Mouse (Mus musculus) lung, embryonic 16.5 days (tissue): Measurements from ENCODE around the gene Fam107b. TPM values are rescaled to one million over a fixed set of nuclear protein-coding genes. Genes with fewer than 3 reads are reported as not detected.

ENCODE experiments used
- ATAC-seq: fragments of 200-750 bp; cut with Nextera tagmentation; 2 replicates; pipeline ENCODE4 v1.8.0; 2017; ENCODE audit warnings: low read depth, mild to moderate bottlenecking, moderate library complexity
- H3K27ac ChIP-seq: fragments of 300-500 bp; sonication (generic); 2 replicates; pipeline ENCODE4 v1.5.1; 2014; ENCODE audit warnings: mild to moderate bottlenecking, control low read depth, low read length
- H3K27me3 ChIP-seq: fragments of 300-500 bp; sonication (generic); 2 replicates; pipeline ENCODE4 v1.6.1; 2014; ENCODE audit warnings: low read depth, low read length, mixed read lengths; ENCODE audit not compliant: control insufficient read depth, insufficient read depth
- H3K36me3 ChIP-seq: fragments of 300-500 bp; sonication (generic); 2 replicates; pipeline ENCODE4 v1.6.1; 2014; ENCODE audit warnings: low read length; ENCODE audit not compliant: control insufficient read depth, insufficient read depth
- H3K4me1 ChIP-seq: fragments of 300-500 bp; sonication (generic); replicated peaks from 2 replicates; pipeline ENCODE4 v1.6.1; 2014; ENCODE audit warnings: low read length, mixed read lengths; ENCODE audit not compliant: control insufficient read depth, insufficient read depth
- H3K4me2 ChIP-seq: fragments of 300-500 bp; sonication (generic); 2 replicates; pipeline ENCODE4 v1.6.1; 2014; ENCODE audit warnings: low read depth, low read length, control low read depth
- H3K4me3 ChIP-seq: fragments of 300-500 bp; sonication (generic); 2 replicates; pipeline ENCODE4 v1.5.1; 2014; ENCODE audit warnings: mild to moderate bottlenecking, low read length, control low read depth
- H3K9ac ChIP-seq: fragments of 300-500 bp; sonication (generic); 2 replicates; pipeline ENCODE4 v1.6.1; 2014; ENCODE audit warnings: low read length, control low read depth
- H3K9me3 ChIP-seq: fragments of 300-500 bp; sonication (generic); 2 replicates; pipeline ENCODE4 v1.6.1; 2016; ENCODE audit warnings: low read length; ENCODE audit not compliant: control insufficient read depth
- WGBS: fragments of 180-500 bp; shearing (Covaris S2); extraction: QIAGEN DNeasy Blood & Tissue Kit; methylation state at CpG from one replicate; pipeline ENCODE4 v1.1.7; 2014; 5-methylcytosine and 5-hydroxymethylcytosine counted together
- polyA plus RNA-seq: library from polyadenylated mRNA; unstranded; fragments of >200 nt; fragmentation: Nextera tagmentation; extraction: Ambion mirVana; gene quantifications from 2 replicates; pipeline ENCODE4 v1.2.1, GENCODE M21; 2015

Gene Fam107b
- polyA plus RNA-seq, 1 experiment from 2014 or later, result 33.3 TPM

DNA sequence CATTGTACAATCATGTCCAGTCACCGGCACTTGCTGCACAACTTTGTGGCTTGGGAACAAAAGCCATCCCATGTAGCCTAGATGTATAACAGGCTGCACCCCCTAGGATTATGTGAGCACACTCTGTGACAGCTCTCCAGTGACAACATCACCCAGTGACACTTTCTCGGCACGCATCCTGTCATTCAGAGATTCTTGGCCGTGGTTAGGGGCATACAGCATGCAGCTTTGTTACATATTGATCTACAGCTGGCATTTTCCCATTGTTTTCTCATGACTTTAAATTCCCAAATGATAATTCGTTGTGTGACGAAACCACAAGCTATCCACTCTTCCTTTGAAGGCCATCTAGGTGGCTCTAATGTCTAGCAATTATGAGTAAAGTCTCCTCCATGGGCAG is 58.8 kb downstream of the Fam107b start:
- WGBS, result 76% methylated on average over 6 of the region's 6 CpGs
- Histone ChIP-seq H3K4me2 (no peak overlapping the region), H3K9me3 (no peaks in the 10 kb centered on the region; the same call in 1 of the 2 replicates), H3K4me1 (no peaks in the 10 kb centered on the region), H3K36me3 (no peaks in the 10 kb centered on the region), H3K27ac (no peak overlapping the region), H3K9ac (no peak overlapping the region), H3K4me3 (no peak overlapping the region), H3K27me3 (no peaks in the 10 kb centered on the region)
- ATAC-seq, result no peak

DNA sequence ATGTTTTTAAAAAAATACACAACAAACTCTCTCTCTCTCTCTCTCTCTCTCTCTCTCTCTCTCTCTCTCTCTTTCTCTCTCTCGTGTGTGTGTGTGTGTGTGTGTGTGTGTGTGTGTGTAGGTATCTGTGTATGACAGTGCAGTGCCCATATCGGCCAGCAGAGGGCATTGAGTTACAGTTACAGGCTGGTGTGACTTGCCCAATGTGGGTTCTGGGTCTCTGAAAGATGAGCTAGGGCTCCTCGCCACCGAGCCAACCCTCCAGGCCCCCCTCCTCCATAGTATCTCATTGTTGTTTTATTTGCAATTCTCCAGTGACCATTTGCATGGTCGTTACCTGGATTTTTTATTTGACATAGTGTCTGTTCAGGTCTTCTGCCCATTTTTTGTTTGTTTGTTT is 59.5 kb downstream of the Fam107b start:
- no peak for ATAC-seq
- H3K4me2 ChIP-seq, result no peak overlapping the region
- H3K4me3 ChIP-seq, result no peak overlapping the region
- H3K36me3 ChIP-seq, result no peaks in the 10 kb centered on the region
- H3K9ac ChIP-seq, result no peak overlapping the region
- H3K27me3 ChIP-seq, result no peaks in the 10 kb centered on the region
- H3K27ac ChIP-seq, result no peak overlapping the region
- no peaks in the 10 kb centered on the region; the same call in 1 of the 2 replicates for H3K9me3 ChIP-seq
- WGBS, result 76% methylated on average over 5 of the region's 5 CpGs
- H3K4me1 ChIP-seq, result no peaks in the 10 kb centered on the region

DNA sequence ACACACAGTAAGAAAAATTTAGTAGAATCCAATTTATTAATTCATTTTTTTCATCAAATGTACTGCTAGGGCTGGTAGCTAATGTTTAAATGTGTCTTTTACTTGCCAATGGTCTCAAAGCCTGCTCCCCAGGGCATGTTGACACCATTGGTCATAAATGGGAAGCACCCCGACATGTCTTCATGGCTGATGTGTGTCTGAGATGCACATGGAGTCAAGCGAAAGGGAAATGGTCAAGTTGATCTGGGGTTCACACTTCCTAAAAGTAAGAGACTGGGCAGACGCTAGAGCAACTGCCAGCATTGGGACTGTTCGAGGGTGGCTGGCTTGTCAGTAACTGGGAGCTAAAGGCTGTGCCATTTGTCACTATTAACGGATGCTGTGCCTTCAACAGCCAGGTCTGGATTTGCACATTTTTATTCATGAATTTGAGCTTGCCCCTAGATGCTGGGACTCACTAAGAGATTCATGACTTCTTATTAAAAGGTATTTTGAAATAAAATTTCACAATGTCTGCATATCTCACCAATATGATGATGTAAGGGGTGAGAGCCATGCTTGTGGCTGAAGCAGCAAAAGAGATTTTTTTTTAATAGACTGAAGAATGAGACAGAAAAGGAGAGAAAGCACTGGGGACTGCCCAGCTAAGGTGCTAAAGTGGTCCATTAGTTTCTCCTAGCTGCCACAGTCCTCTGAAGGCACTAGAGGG is 60.6 kb downstream of the Fam107b start:
- Histone ChIP-seq H3K27ac (no peak overlapping the region), H3K27me3 (no peaks in the 10 kb centered on the region), H3K4me1 (no peaks in the 10 kb centered on the region), H3K4me3 (no peak overlapping the region), H3K36me3 (no peaks in the 10 kb centered on the region), H3K9me3 (no peaks in the 10 kb centered on the region; the same call in 1 of the 2 replicates), H3K4me2 (no peak overlapping the region), H3K9ac (no peak overlapping the region)
- WGBS, result 80% methylated on average over 5 of the region's 5 CpGs
- no peak for ATAC-seq

DNA sequence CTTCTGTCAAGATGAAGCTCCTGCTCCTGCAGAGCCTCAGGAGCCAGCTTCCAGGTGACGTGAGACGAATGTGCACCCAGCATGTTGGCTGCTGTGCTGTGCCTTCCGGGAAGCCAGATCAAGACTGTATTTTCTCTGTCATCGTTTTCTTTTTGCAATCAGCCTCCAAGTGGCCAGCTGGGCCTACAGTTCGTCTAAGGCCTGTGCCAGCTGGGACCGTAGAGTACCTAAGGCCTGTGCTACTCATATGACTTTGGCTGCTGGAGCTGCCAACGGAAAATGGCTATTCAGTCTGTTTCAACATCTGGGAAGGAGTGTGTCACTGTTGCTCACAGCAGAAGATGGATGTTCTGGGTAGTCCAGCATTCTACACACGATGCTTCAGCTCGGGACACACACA is 62.8 kb downstream of the Fam107b start:
- no peaks in the 10 kb centered on the region for H3K36me3 ChIP-seq
- H3K27ac ChIP-seq, result no peak overlapping the region
- no peaks in the 10 kb centered on the region; the same call in 1 of the 2 replicates for H3K9me3 ChIP-seq
- no peaks in the 10 kb centered on the region for H3K27me3 ChIP-seq
- no peak for ATAC-seq
- no peak overlapping the region for H3K9ac ChIP-seq
- H3K4me1 ChIP-seq, result no peaks in the 10 kb centered on the region
- H3K4me3 ChIP-seq, result no peak overlapping the region
- WGBS, result 53% methylated on average over 9 of the region's 9 CpGs
- no peak overlapping the region for H3K4me2 ChIP-seq

DNA sequence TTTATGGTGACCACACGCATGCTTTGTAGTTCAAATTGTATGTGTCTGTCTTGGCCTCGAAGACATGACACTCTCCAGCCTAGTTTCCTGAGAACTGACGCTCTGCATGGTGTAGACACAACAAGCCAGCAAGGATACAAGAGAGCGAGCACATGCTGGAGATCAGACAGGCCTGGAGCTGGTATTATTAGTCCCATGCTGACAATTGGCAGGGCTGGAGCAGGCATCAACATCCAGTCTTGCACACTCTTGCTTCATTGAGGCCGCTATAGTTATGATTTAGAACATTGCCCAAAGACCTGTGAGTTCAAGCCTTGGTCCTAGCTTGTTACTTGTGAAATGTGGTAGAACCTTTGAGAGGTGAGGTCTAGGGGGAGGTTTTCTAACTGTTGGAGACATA is 66.5 kb downstream of the Fam107b start:
- Histone ChIP-seq H3K4me3 (no peak overlapping the region), H3K4me2 (no peak overlapping the region), H3K27me3 (no peaks in the 10 kb centered on the region), H3K9me3 (no peaks in the 10 kb centered on the region), H3K9ac (no peak overlapping the region), H3K27ac (no peak overlapping the region), H3K4me1 (no peaks in the 10 kb centered on the region), H3K36me3 (no peaks in the 10 kb centered on the region)
- no peak for ATAC-seq
- WGBS, result 84% methylated on average over 5 of the region's 5 CpGs

DNA sequence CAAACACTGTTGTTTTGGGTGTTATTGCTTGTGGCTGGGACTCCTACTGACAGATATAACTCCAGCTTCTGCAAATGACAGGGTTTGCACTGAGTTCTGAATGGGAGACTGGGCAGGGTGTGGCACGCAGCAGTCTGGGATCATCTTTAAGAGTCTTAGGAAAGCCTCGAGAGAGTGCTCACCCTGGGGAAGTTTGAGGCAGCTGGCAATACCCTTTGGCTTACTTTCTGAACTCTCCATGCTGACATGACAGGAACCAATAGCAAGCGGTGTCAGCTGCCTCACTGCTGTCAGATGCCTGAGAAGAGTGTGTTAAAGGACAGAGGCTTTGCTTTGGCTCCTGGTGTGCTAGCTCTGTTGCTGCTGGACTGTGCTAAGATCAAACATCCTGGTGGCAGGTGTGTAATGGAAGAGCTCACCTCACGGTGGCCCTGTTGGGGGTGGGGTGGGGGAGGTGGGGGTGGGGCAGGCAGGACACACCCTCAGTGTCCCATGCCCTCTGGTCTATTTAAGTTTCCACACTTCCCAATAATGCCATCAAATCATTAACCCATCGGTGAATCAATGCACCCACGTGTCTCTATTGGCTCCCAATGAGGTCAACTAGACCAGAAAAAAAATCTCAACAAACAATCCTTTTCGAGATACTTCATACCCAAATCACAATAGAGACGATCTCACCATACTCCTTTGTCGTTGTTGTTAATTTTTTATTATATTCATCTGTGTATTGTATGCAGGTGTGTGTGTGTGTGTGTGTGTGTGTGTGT is 70.9 kb downstream of the Fam107b start:
- Histone ChIP-seq H3K4me3 (no peak overlapping the region), H3K4me2 (no peak overlapping the region), H3K4me1 (no peaks in the 10 kb centered on the region), H3K9ac (no peak overlapping the region), H3K27ac (no peak overlapping the region), H3K9me3 (no peaks in the 10 kb centered on the region), H3K27me3 (no peaks in the 10 kb centered on the region), H3K36me3 (no peaks in the 10 kb centered on the region)
- no peak for ATAC-seq
- WGBS, result 67% methylated on average over 9 of the region's 9 CpGs

DNA sequence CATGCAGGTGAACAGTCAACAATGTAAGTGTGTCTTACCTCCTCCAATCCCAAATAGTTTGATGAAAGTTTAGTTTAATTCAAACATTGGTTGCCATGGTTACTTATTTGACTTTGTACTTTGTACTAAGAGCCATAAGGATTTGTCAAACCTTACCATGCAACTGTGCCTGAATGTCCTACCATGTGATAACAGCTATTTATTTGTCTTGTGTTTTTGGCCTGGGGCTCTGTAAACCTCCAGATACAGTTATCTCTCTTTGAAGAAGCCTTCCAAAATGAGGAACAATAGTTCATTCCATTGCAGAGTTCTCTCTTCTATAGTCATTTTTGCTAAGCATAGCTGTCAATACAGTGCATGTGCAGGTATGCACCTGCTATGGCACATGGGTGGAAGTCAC is 72.7 kb downstream of the Fam107b start:
- no peak for ATAC-seq

DNA sequence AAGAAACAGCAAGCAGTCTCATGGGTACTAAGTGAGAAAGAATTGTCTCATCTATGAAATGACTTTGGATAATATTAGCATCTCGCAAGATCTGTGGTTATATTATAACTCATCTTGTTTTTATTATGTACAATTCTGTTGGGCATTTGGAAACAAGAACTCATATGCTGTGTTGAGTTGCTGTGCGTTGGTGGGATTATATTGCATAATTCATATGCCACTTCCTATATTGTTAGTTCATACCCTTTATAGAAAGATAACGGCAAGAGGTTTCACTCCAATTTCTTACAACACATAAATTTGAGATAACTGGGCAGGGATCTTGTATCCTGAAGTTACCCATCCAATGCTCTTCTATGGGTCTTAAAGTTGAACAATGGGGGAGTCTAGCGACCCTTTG is 75.5 kb downstream of the Fam107b start:
- no peak for ATAC-seq
- Histone ChIP-seq H3K4me2 (no peak overlapping the region), H3K9me3 (no peaks in the 10 kb centered on the region), H3K27me3 (no peaks in the 10 kb centered on the region), H3K4me3 (no peak overlapping the region), H3K27ac (no peak overlapping the region), H3K4me1 (no peaks in the 10 kb centered on the region), H3K36me3 (no peaks in the 10 kb centered on the region), H3K9ac (no peak overlapping the region)
- WGBS, result 88% methylated on average over 4 of the region's 4 CpGs

More for the DNA sequence above, 72.7 kb downstream of the Fam107b start:
- H3K36me3 ChIP-seq, result no peaks in the 10 kb centered on the region
- no peaks in the 10 kb centered on the region for H3K4me1 ChIP-seq
- H3K4me2 ChIP-seq, result no peak overlapping the region
- H3K9me3 ChIP-seq, result no peaks in the 10 kb centered on the region
- no peaks in the 10 kb centered on the region for H3K27me3 ChIP-seq
- H3K9ac ChIP-seq, result no peak overlapping the region
- no peak overlapping the region for H3K4me3 ChIP-seq
- H3K27ac ChIP-seq, result no peak overlapping the region

DNA sequence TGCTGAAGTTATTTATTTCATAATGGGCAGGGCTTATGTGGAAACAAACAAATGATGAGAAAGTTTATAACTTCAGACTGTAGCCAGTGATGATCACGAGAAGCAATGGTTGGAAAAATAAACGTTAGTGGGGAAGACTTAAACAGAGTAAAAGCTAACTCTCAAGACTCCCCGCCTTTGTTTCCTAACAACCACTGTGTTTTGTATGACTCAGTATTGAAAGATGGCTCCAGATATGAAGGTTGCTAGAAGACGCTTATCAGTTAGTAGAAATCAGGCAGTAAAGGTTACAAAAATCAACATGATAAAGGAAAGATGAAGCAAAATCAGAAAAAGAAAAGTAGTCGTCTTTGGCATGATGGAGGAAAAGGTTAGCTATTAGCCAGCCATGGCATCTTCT is 78.9 kb downstream of the Fam107b start:
- Histone ChIP-seq H3K36me3 (no peaks in the 10 kb centered on the region), H3K27me3 (no peaks in the 10 kb centered on the region), H3K9ac (no peak overlapping the region), H3K4me3 (no peak overlapping the region), H3K27ac (no peak overlapping the region), H3K4me2 (no peak overlapping the region), H3K9me3 (no peaks in the 10 kb centered on the region), H3K4me1 (no peaks in the 10 kb centered on the region)
- no peak for ATAC-seq
- 45% methylated on average over 5 of the region's 5 CpGs for WGBS
